Comparison of ENCODE assay signal across 18 mouse cellular contexts in genomic region chr3:40010051-40010450, GRCm38 (mm10).
"Had no signal": no experiment of that assay in that cellular context is flagged by ENCODE, and none has a peak within 500 bp of the region (broad histone marks: within the 10 kb centered on the region; RNA-seq: fewer than 3 reads in every experiment).

No protein-coding gene starts in this region.

- H3K9me3 ChIP-seq: liver, embryonic 15.5 days; midbrain, embryonic 12.5 days; neural tube, embryonic 13.5 days; neural tube, embryonic 15.5 days had no signal

- H3K27me3 ChIP-seq: liver, embryonic 15.5 days; midbrain, embryonic 12.5 days; neural tube, embryonic 13.5 days; neural tube, embryonic 15.5 days had no signal

- H3K4me3 ChIP-seq: liver, embryonic 15.5 days; midbrain, embryonic 12.5 days; myocyte; neural tube, embryonic 13.5 days; neural tube, embryonic 15.5 days had no signal

- H3K4me2 ChIP-seq: liver, embryonic 15.5 days; lung, embryonic 14.5 days; midbrain, embryonic 12.5 days; neural tube, embryonic 13.5 days; neural tube, embryonic 15.5 days had no signal

- H3K4me1 ChIP-seq: liver, embryonic 15.5 days; midbrain, embryonic 12.5 days; neural tube, embryonic 13.5 days; neural tube, embryonic 15.5 days had no signal

- H3K27ac ChIP-seq: liver, embryonic 15.5 days; midbrain, embryonic 12.5 days; neural tube, embryonic 13.5 days; neural tube, embryonic 15.5 days had no signal

- ATAC-seq: liver, postnatal 0 days had no signal

- H3K36me3 ChIP-seq: liver, embryonic 15.5 days; midbrain, embryonic 12.5 days; neural tube, embryonic 13.5 days; neural tube, embryonic 15.5 days had no signal

- DNase-seq: liver, postnatal 0 days; lung, embryonic 14.5 days; lung, postnatal 10 days; lung, postnatal 4 days; midbrain, embryonic 14.5 days; retina, postnatal 1 day; right cerebral cortex, adult 18-20 months; right cerebral cortex, postnatal 25 days; right cerebral cortex, postnatal 4 days; spleen, adult 18-20 months; thymus, adult 2 months; thymus, postnatal 25 days; thymus, postnatal 4 days had no signal

- H3K9ac ChIP-seq: liver, embryonic 15.5 days; liver, postnatal 0 days; lung, embryonic 14.5 days; midbrain, embryonic 12.5 days; neural tube, embryonic 13.5 days; neural tube, embryonic 15.5 days had no signal
